Mouse (Mus musculus) adrenal gland, adult (tissue): ENCODE results near the gene Tnfaip8l1.

Source experiments
- DNase-seq, 2 experiments: peaks; one replicate each; pipeline ENCODE4 v3.0.0; 2022 to 2023; ENCODE audit warnings: low spot score in 1 of 2; ENCODE audit not compliant: inconsistent age in 2 of 2

The Tnfaip8l1 gene

GRCm38 (mm10) chr17:56137839-56138613, 24.3 kb upstream of the Tnfaip8l1 start:
- DNase-seq, result peak; percentile 26 to 41

GRCm38 (mm10) chr17:56139355-56139754, 22.9 kb upstream of the Tnfaip8l1 start:
- peak in 1 of 2 experiments; percentile 46 for DNase-seq

GRCm38 (mm10) chr17:56139858-56140595, 22.2 kb upstream of the Tnfaip8l1 start, which contains the start of gene Sema6b:
TSS of gene Sema6b (minus strand) at chr17:56140343.
- DNase-seq, result peak in 1 of 2 experiments; percentile 78

GRCm38 (mm10) chr17:56141702-56142605, 20.3 kb upstream of the Tnfaip8l1 start:
- DNase-seq, result peak in 1 of 2 experiments; percentile 65

GRCm38 (mm10) chr17:56144546-56144945, 17.7 kb upstream of the Tnfaip8l1 start:
- DNase-seq, result no peak

GRCm38 (mm10) chr17:56146131-56146530, 16.1 kb upstream of the Tnfaip8l1 start:
- no peak for DNase-seq

- no peak for DNase-seq
Observed at GRCm38 (mm10) chr17:56147420-56147819, 14.9 kb upstream of the Tnfaip8l1 start.

- DNase-seq, result no peak
Observed at GRCm38 (mm10) chr17:56148280-56148679, 14.0 kb upstream of the Tnfaip8l1 start.

- peak in 1 of 2 experiments; percentile 29 for DNase-seq
Observed at GRCm38 (mm10) chr17:56148790-56149618, 13.3 kb upstream of the Tnfaip8l1 start.

- no peak for DNase-seq
Observed at GRCm38 (mm10) chr17:56149897-56150296, 12.4 kb upstream of the Tnfaip8l1 start.

- DNase-seq, result peak; percentile 83 to 93
Observed at GRCm38 (mm10) chr17:56153643-56154042, 8.6 kb upstream of the Tnfaip8l1 start.

- peak; percentile 66 to 86 for DNase-seq
Observed at GRCm38 (mm10) chr17:56159729-56160128, 2.5 kb upstream of the Tnfaip8l1 start.

- no peak for DNase-seq
Observed at GRCm38 (mm10) chr17:56163523-56164102, 1.3 kb downstream of the Tnfaip8l1 start.

- DNase-seq, result no peak
Observed at GRCm38 (mm10) chr17:56164510-56164909, 2.2 kb downstream of the Tnfaip8l1 start.

- peak in 1 of 2 experiments; percentile 60 for DNase-seq
Observed at GRCm38 (mm10) chr17:56165671-56166070, 3.4 kb downstream of the Tnfaip8l1 start.

- peak; percentile 34 to 56 for DNase-seq
Observed at GRCm38 (mm10) chr17:56169830-56170229, 7.6 kb downstream of the Tnfaip8l1 start.

GRCm38 (mm10) chr17:56170636-56171035, 8.4 kb downstream of the Tnfaip8l1 start:
- DNase-seq, result peak in 1 of 2 experiments; percentile 51

GRCm38 (mm10) chr17:56171456-56171855, 9.2 kb downstream of the Tnfaip8l1 start:
- no peak for DNase-seq

- DNase-seq, result peak in 1 of 2 experiments; percentile 48
Observed at GRCm38 (mm10) chr17:56171881-56172280, 9.6 kb downstream of the Tnfaip8l1 start.
